8 mouse cellular contexts compared by ENCODE assay signal in genomic region chr8:126805365-126806180, GRCm38 (mm10).
A peak's percentile ranks its signal among the peaks of the same experiment; 100 is the strongest.
DNase-seq lines count a peak whose midpoint lies in the region; ATAC-seq lines count a peak whose summit lies in the region.

No protein-coding gene starts in this region.

- DNase-seq in ovary, postnatal 36 days (ENCODE audit: low spot score): peak; percentile 40
- no peak for DNase-seq in ovary, postnatal 10 days (ENCODE audit: low spot score)
- peak; percentile 54 for DNase-seq in embryo, embryonic 10 days (ENCODE audit: low spot score)
- DNase-seq in kidney, postnatal 14 days: peak; percentile 84
- no peak for DNase-seq in left cerebral cortex, adult 9 months (ENCODE audit: low spot score in 2 of 2)
- DNase-seq in layer of hippocampus, adult 11-12 months (ENCODE audit: low spot score): no peak

- H3K79me2 ChIP-seq in macrophage (ENCODE audit: inconsistent target): no peaks in the 10 kb centered on the region

- ATAC-seq in heart, embryonic 16.5 days (replicated peaks; ENCODE audit: extremely low read depth, insufficient read depth, low FRiP score): peak; percentile 86

- no peak overlapping the region for H3K4me2 ChIP-seq in heart, embryonic 16.5 days (ENCODE audit: low read depth, low read length)

- no peaks in the 10 kb centered on the region for H3K9me3 ChIP-seq in heart, embryonic 16.5 days (replicated peaks; ENCODE audit: control insufficient read depth, low read length)

- 48% methylated on average over 13 of the region's 13 CpGs for WGBS in heart, embryonic 16.5 days
- 41% methylated on average over 13 of the region's 13 CpGs for WGBS in macrophage (ENCODE audit: missing documents)

- H3K27ac ChIP-seq in heart, embryonic 16.5 days (ENCODE audit: low read length): peak overlapping the region; percentile 85
- peak overlapping the region; percentile 94 for H3K27ac ChIP-seq in macrophage

- H3K4me1 ChIP-seq in heart, embryonic 16.5 days (ENCODE audit: control insufficient read depth, insufficient read depth, low read length): peaks cover 25% of the 10 kb centered on the region

- H3K27me3 ChIP-seq in heart, embryonic 16.5 days (ENCODE audit: control insufficient read depth, insufficient read depth, low read length): peaks cover 2% of the 10 kb centered on the region; the same call in 1 of the 2 replicates

- H3K4me3 ChIP-seq in heart, embryonic 16.5 days (ENCODE audit: low read length): no peak overlapping the region
- H3K4me3 ChIP-seq in macrophage (ENCODE audit: inconsistent target): no peak overlapping the region

- H3K9ac ChIP-seq in heart, embryonic 16.5 days (ENCODE audit: low read length): peak overlapping the region; percentile 37

- no peaks in the 10 kb centered on the region for H3K36me3 ChIP-seq in heart, embryonic 16.5 days (ENCODE audit: control insufficient read depth, insufficient read depth)
- H3K36me3 ChIP-seq in macrophage (ENCODE audit: inconsistent target): no peaks in the 10 kb centered on the region

Comparison
In these comparisons a context has a peak if more than half of its experiments do, and no peak if none do; other contexts are left out.
1. DNase-seq: peak in ovary, postnatal 36 days (single experiment), embryo, embryonic 10 days (single experiment) and kidney, postnatal 14 days (single experiment); none in ovary, postnatal 10 days (single experiment), left cerebral cortex, adult 9 months (0 of 2) and layer of hippocampus, adult 11-12 months (single experiment).